Mouse (Mus musculus) spleen, postnatal 36 days (tissue): Measurements from ENCODE around the gene Mrm3.
A peak's percentile ranks its signal among the peaks of the same experiment; 100 is the strongest.
"Not testable (repeated sequence)": the region's sequence is repeated elsewhere in the genome, so short reads cannot be mapped to it uniquely, and the experiment has no call there.

Source experiments
- DNase-seq, 2 experiments: peaks; one replicate each; pipeline ENCODE4 v3.0.0; 2022; ENCODE audit warnings: low spot score in 2 of 2, mixed read lengths in 1 of 2

Mrm3 gene

DNA sequence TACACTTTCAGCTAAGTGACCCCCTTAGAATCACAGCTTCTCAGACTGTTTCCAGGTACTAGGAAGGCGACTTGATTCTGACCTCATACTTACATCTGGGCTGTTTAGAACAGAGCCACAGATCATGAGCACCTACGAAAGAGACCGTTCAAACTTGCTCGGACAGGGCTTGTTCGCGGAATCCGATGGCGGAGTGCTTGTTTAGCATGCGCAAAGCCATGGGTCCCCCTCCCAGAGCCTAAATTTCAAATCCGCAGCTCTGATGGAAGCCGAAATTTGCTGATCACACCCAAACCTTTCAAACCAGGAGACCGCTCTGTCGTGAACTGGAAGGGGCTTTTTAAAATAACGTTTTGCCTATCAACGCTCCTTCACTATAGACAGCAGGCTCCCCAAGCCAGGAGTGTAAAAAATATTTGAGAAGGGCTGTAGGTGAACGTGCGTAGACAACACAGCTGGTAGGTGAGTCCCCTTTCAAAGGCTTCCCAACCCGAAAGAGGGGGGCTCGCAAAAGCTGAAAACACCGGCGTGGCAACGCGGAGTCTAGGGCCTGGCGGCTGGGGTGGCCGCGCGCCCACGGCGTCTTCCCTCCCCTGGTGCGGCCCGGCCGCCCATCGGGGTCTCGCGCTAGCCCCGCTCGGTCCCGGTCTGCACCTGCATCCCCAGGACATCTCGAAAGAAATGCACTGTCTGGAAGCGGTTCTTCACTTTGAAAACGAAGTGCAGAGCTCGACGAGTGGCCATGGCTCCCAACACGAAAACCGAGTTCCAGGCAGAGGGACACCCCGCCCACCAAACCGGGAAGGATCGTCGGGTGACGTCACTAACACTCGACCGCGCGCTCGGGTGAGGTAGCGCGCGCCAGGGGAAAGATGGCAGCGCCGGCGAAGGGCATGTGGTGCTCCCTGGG lies at the start of gene Mrm3, which contains the start of gene Glod4:
TSS of gene Mrm3 (plus strand) at position 815 of the 910 bp plus-strand sequence.
TSS of gene Glod4 (minus strand) at position 825 of the 910 bp plus-strand sequence.
- DNase-seq: peak; percentile 84 to 87

GRCm38 (mm10) chr11:76196275-76196976 lies 47.1 kb upstream of the Mrm3 start:
- DNase-seq: no peak

GRCm38 (mm10) chr11:76196977-76197469 lies 46.5 kb upstream of the Mrm3 start:
- DNase-seq: no peak

DNA sequence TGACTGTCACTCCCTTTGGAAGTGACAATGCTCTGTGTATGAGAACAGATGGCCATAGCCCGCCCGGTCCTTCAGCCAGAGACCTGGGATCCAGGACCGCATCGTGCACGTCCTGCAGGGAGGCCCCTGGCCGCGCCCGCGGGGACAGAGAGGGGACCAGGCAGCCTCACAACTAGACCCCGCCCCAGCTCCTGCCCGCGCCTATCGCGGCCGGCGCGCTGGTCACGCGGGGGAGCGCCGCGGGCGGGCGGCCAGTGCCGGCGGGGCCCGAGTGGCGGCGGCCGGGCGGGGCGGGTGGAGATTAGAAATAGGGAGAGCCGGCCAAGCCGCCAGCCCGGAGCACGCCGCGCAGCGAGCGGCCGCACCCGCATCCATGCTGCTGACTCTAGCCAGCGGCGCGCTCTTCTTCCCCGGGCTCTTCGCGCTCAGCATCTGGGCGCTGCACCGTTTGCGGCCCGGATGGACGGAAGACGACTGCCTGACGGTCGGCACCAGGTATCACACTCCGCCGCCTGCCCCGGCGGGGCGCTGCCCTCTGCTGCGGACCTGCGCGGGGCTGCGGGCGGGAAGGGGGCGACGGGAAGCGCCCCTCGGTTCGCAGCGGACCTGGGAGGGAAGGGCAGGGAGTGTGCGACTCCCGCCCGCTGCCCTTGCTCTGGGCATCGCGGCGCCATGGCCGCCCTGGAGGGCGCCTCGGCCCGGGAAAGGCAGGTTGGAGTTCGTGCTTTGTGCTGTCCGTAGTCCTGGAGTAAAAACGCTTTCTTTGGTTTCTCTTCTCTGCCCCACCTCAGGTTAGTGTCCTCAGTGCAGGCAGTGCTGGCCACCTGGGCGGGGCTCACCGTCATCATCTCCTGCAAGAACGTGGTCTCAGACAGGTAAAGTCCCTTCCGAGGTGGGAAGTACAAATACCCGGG lies 41.5 kb upstream of the Mrm3 start:
- peak; percentile 69 to 73 for DNase-seq

GRCm38 (mm10) chr11:76206793-76207192 lies 36.7 kb upstream of the Mrm3 start:
- DNase-seq: no peak

- DNase-seq: no peak
Observed at GRCm38 (mm10) chr11:76210228-76210985, 33.1 kb upstream of the Mrm3 start.

DNA sequence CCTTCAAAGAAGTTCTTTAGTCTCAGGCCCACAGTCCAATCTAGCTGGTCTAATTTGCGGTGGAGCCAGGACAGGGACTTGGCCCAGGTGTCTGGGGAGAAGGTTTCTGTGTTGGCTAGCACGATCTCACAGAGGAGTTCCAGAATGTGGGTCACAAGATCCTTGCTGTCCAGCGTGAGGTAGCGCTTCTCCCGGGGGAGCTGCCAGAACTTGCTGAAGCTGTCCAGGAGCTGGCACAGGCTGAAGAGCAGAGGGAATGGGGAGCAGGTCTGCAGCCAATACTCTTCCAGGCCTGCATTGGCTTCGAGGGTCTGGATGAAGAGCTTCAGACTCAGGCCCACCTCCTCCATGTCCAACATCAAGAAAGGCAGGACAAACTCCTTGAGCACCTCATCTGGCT lies 31.9 kb upstream of the Mrm3 start:
- not testable (repeated sequence) for DNase-seq

DNA sequence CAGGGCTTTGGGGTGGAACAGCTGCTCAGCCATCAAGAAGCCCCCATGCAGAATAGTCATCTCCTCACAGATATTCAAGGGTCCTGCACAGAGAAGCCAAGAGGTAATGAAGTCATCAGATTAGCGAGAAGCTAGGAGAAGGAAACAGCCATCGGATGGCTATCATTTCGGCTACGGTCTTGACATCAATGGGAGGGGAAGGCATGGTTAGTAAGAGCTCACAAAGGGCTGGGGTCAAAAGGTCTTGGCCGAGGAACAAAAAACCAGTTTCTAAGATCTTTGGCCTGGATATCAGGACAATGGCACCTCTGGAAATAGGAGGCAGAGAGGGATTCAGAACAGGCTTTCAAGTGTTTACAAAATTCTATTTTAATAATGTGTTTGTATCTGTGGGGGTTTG lies 29.7 kb upstream of the Mrm3 start:
- no peak for DNase-seq

DNA sequence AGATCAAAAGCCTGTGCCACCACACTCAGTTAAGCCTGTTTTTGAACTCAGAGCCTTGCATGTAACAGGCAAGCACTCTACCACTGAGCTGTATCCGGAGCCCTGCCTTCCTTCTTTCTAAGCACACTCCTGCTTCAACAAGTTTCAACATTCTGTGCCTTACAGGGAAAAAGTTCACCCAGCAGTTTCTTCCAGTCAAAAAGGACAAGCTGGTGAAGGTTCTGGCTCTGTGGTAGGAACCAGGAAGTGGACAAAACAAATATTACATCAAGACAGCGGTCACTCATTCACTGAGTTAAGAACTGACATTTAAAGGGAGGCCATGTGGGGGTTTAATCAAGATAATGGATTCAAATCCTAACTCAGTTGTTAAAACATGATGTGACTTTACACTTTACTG lies 28.5 kb upstream of the Mrm3 start:
- DNase-seq: no peak

DNA sequence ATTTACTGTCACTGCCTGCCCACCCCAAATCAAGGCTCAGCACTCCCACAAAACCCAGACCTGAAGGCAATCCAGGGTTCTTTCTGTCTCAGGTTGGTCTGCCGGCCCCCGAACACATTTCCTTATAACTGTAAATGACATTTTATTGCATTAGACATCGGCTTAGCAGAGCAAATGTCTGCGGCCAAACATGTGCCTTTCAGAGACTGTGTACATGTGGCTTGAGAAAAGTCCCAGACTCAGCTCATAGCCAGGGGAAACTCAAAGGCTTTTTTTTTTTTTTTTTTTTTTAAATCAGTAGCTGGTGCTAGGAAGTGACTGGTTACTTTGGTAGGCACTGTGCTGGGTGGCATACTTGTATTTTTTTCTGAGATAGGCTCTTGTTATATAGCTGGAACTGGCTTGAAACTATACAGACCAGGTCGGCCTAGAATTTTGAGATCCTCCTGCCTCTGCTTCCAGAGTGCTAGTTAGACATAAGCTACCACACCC lies 27.4 kb upstream of the Mrm3 start:
- DNase-seq: no peak

GRCm38 (mm10) chr11:76216681-76217389 lies 26.7 kb upstream of the Mrm3 start:
- DNase-seq: no peak

DNA sequence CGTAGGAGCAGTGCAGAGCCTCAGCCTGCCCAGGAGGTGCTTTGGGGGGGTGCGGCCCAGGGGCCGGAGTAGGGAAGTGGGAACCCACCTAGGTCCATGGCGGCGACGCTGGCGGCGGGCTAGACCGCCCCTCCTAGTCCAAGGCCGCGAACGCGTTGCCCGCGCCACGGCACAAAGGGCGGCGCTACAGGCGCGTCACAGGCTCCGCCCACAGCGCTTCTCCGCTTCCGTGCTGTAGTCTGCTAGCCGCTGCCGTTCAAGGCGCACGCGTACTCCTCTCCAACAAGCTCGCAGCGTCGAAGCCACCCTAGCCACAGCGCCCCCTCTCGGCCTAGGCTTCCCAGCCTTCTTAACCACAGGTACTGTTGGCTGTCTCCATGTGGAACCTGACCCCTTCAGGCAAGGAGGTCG lies 26.1 kb upstream of the Mrm3 start, which contains the start of the genes Dbil5 and Gemin4:
TSS of gene Dbil5 (plus strand) at position 219 of the 411 bp plus-strand sequence.
TSS of gene Gemin4 (minus strand) at position 275 of the 411 bp plus-strand sequence.
- peak; percentile 97 for DNase-seq

GRCm38 (mm10) chr11:76224631-76225030 lies 18.9 kb upstream of the Mrm3 start:
- no peak for DNase-seq

GRCm38 (mm10) chr11:76225051-76225450 lies 18.5 kb upstream of the Mrm3 start:
- no peak for DNase-seq

GRCm38 (mm10) chr11:76236136-76236535 lies 7.4 kb upstream of the Mrm3 start:
- DNase-seq: no peak

DNA sequence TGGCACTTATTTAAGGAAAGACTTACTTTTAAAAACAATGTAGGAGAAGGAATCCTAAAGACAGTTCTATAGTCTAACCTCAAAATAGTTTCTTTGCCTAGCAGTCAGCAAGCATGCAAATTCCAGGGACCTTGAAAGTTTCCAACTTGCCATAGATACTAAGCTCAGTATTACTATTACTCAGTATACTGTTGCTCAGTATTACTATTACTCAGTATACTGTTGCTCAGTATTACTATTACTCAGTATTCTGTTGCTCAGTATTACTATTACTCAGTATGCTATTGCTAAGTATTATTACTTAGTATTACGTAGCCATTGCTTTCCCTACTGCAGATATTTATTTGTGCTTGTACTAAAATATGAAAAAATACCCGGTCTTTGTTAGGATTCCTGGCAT lies 3.8 kb upstream of the Mrm3 start:
- no peak for DNase-seq

DNA sequence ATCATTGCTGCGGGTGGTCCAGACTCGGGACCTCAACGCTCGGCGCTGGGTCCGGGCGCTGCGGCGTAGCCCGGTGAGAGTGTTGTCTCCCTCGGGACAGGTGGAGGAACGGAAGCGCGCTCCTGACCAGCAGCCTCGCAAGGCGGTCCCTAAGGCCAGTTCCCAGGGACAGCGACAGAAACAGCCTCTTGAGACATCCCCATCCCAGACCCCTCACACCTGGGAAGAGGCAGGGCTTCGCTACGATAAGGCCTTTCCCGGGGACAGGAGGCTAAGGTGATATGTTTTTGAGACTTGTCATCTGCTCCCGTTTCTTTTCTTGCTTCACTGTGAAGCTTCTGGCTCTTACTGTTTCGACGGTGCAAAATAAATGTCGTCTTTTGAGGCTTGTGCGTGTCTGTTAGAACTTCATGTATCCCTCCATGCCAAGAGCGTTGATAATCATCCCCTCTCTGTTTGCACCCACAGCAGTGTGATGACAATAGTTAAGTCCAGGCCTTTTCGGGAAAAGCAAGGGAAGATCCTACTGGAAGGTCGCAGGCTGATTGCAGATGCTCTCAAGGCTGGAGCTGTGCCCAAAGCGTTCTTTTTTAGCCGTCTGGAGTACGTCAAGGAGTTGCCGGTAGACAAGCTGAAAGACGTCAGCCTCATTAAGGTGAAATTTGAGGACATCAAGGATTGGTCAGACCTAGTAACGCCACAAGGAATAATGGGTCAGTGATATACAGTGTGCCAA lies 464 bp downstream of the Mrm3 start:
- no peak for DNase-seq

DNA sequence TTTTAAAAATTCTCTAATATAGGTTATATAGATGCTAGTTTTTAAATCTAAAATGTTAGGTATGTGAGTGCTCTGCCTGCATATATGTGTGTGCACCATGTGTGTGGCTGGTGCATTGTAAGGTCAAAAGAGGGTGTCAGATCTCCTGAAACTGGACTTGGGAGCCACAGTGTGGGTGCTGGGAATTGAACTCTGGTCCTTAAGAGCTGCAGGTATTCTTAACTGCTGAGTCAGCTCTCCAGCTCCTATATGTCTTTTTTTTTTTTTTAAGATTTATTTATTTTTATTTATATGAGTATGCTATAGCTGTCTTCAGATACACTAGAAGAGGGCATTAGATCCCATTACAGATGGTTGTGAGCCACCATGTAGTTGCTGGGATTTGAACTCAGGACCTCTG lies 2.9 kb downstream of the Mrm3 start:
- DNase-seq: no peak

DNA sequence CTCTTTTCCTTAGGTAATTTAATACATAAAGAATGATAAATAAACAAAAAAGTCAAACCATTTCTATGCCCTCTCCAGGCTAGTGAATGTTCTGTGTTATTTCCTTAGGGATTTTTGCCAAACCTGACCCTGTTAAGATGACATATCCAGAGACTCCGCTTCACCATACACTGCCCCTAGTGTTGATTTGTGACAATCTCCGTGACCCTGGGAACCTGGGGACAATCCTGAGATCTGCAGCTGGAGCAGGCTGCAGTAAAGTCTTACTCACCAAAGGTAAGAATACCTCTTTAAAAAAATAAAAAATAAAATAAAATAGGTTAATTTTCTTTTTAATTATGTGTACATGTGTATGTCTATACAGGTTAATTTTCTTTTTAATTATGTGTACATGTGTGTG lies 3.7 kb downstream of the Mrm3 start:
- no peak for DNase-seq
